Mouse (Mus musculus) embryonic facial prominence, embryonic 15.5 days (tissue): ENCODE measurements around the gene Trim46. TPM values are rescaled to one million over a fixed set of nuclear protein-coding genes. Genes with fewer than 3 reads are reported as not detected.

ENCODE experiments used
- ATAC-seq: fragments of 200-750 bp; cut with Nextera tagmentation; 2 replicates; pipeline ENCODE4 v1.8.0; 2017; ENCODE audit warnings: low read depth, moderate TSS enrichment; ENCODE audit not compliant: insufficient number of reproducible peaks, low FRiP score, low TSS enrichment
- H3K27ac ChIP-seq: fragments of 300-500 bp; sonication (generic); replicated peaks from 2 replicates; pipeline ENCODE4 v1.5.1; 2015; ENCODE audit warnings: mild to moderate bottlenecking, inconsistent platforms
- H3K27me3 ChIP-seq: fragments of 300-500 bp; sonication (generic); 2 replicates; pipeline ENCODE4 v1.6.1; 2015; ENCODE audit warnings: inconsistent platforms
- H3K36me3 ChIP-seq: fragments of 300-500 bp; sonication (generic); 2 replicates; pipeline ENCODE4 v1.6.1; 2015; ENCODE audit warnings: mild to moderate bottlenecking, inconsistent platforms
- H3K4me1 ChIP-seq: fragments of 300-500 bp; sonication (generic); 2 replicates; pipeline ENCODE4 v1.6.1; 2015; ENCODE audit warnings: inconsistent platforms
- H3K4me2 ChIP-seq: fragments of 300-500 bp; sonication (generic); replicated peaks from 2 replicates; pipeline ENCODE4 v1.6.1; 2015; ENCODE audit warnings: mild to moderate bottlenecking, inconsistent platforms
- H3K4me3 ChIP-seq: fragments of 300-500 bp; sonication (generic); replicated peaks from 2 replicates; pipeline ENCODE4 v1.5.1; 2015; ENCODE audit warnings: mild to moderate bottlenecking, inconsistent platforms
- H3K9ac ChIP-seq: fragments of 300-500 bp; sonication (generic); 2 replicates; pipeline ENCODE4 v1.6.1; 2015; ENCODE audit warnings: inconsistent platforms
- H3K9me3 ChIP-seq: fragments of 300-500 bp; sonication (generic); replicated peaks from 2 replicates; pipeline ENCODE4 v1.6.1; 2016; ENCODE audit warnings: inconsistent platforms
- WGBS: fragments of 180-500 bp; shearing (Covaris S2); methylation state at CpG from one replicate; pipeline ENCODE4 v1.1.7; 2015; 5-methylcytosine and 5-hydroxymethylcytosine counted together
- polyA plus RNA-seq: library from polyadenylated mRNA; unstranded; fragments of >200 nt; fragmentation: Nextera tagmentation; extraction: Ambion mirVana; gene quantifications from 2 replicates; pipeline ENCODE4 v1.2.1, GENCODE M21; 2015

Trim46 gene
- polyA plus RNA-seq, 1 experiment from 2014 or later, result 5.9 TPM

- peak within 1 kb of the TSS; percentile 41 for H3K9ac ChIP-seq
- H3K9me3 ChIP-seq, result no peaks in the 10 kb centered on the region
- peak; percentile 76 for ATAC-seq
- peak within 1 kb of the TSS; percentile 53 for H3K4me3 ChIP-seq
- peaks cover 30% of the 10 kb centered on the region for H3K36me3 ChIP-seq
- peak within 1 kb of the TSS; percentile 87 for H3K27ac ChIP-seq
- H3K27me3 ChIP-seq, result no peaks in the 10 kb centered on the region
- H3K4me1 ChIP-seq, result peaks cover 57% of the 10 kb centered on the region
- 2% methylated on average over 38 of the region's 39 CpGs for WGBS
- peak within 1 kb of the TSS; percentile 70 for H3K4me2 ChIP-seq
Measured at GRCm38 (mm10) chr3:89270051-89270755, 24.1 kb upstream of the Trim46 start, which contains the start of gene Slc50a1. TSS of gene Slc50a1 (minus strand) at chr3:89270570.

GRCm38 (mm10) chr3:89268916-89269315 lies 22.8 kb upstream of the Trim46 start:
- no peak for ATAC-seq
- Histone ChIP-seq H3K27ac (no peak overlapping the region), H3K36me3 (peaks cover 19% of the 10 kb centered on the region), H3K9ac (no peak overlapping the region), H3K9me3 (no peaks in the 10 kb centered on the region), H3K27me3 (no peaks in the 10 kb centered on the region), H3K4me3 (no peak overlapping the region; the same call in 1 of the 2 replicates), H3K4me1 (peaks cover 57% of the 10 kb centered on the region), H3K4me2 (peak overlapping the region; percentile 70)
- 54% methylated on average over 8 of the region's 8 CpGs for WGBS

GRCm38 (mm10) chr3:89266439-89266893 lies 20.4 kb upstream of the Trim46 start:
- H3K4me1 ChIP-seq, result peaks cover 48% of the 10 kb centered on the region
- H3K36me3 ChIP-seq, result 0 out of 2 replicates have a peak, but pooled peaks cover 5% of the 10 kb centered on the region
- H3K27me3 ChIP-seq, result no peaks in the 10 kb centered on the region
- no peaks in the 10 kb centered on the region for H3K9me3 ChIP-seq
- WGBS, result under 1% methylated on average over 20 of the region's 20 CpGs
- peak overlapping the region; percentile 75 for H3K4me2 ChIP-seq
- peak overlapping the region; percentile 78 for H3K27ac ChIP-seq
- ATAC-seq, result peak; percentile 85
- peak overlapping the region; percentile 76 for H3K4me3 ChIP-seq
- H3K9ac ChIP-seq, result peak overlapping the region; percentile 76

GRCm38 (mm10) chr3:89262417-89262816 lies 16.3 kb upstream of the Trim46 start:
- 0 out of 2 replicates have a peak overlapping the region, but pooled peaks have one; percentile 6 for H3K9ac ChIP-seq
- no peaks in the 10 kb centered on the region for H3K9me3 ChIP-seq
- 0 out of 2 replicates have a peak overlapping the region, but pooled peaks have one; percentile 34 for H3K27ac ChIP-seq
- H3K4me1 ChIP-seq, result peaks cover 21% of the 10 kb centered on the region
- ATAC-seq, result no peak
- no peaks in the 10 kb centered on the region for H3K27me3 ChIP-seq
- no peak overlapping the region for H3K4me3 ChIP-seq
- H3K4me2 ChIP-seq, result no peak overlapping the region
- 65% methylated on average over 10 of the region's 10 CpGs for WGBS
- H3K36me3 ChIP-seq, result no peaks in the 10 kb centered on the region

GRCm38 (mm10) chr3:89260211-89260610 lies 14.1 kb upstream of the Trim46 start:
- H3K4me2 ChIP-seq, result no peak overlapping the region
- ATAC-seq, result no peak
- WGBS, result 78% methylated on average over 3 of the region's 3 CpGs
- H3K9me3 ChIP-seq, result no peaks in the 10 kb centered on the region
- H3K4me3 ChIP-seq, result no peak overlapping the region
- H3K9ac ChIP-seq, result no peak overlapping the region
- H3K4me1 ChIP-seq, result peaks cover 10% of the 10 kb centered on the region; the same call in 1 of the 2 replicates
- H3K27ac ChIP-seq, result no peak overlapping the region
- H3K36me3 ChIP-seq, result no peaks in the 10 kb centered on the region
- H3K27me3 ChIP-seq, result no peaks in the 10 kb centered on the region

- Histone ChIP-seq H3K9me3 (no peaks in the 10 kb centered on the region), H3K36me3 (no peaks in the 10 kb centered on the region), H3K4me1 (peaks cover 10% of the 10 kb centered on the region; the same call in 1 of the 2 replicates), H3K4me3 (no peak within 1 kb of the TSS), H3K9ac (no peak within 1 kb of the TSS), H3K27ac (no peak within 1 kb of the TSS), H3K27me3 (no peaks in the 10 kb centered on the region), H3K4me2 (no peak within 1 kb of the TSS)
- no peak for ATAC-seq
- 55% methylated on average over 7 of the region's 7 CpGs for WGBS
Measured at GRCm38 (mm10) chr3:89259076-89259475, 13.0 kb upstream of the Trim46 start, which contains the start of gene Dpm3. TSS of gene Dpm3 (plus strand) at chr3:89259358.

GRCm38 (mm10) chr3:89256177-89256576 lies 10.1 kb upstream of the Trim46 start:
- Histone ChIP-seq H3K27me3 (no peaks in the 10 kb centered on the region), H3K4me3 (no peak overlapping the region), H3K4me2 (no peak overlapping the region), H3K9ac (no peak overlapping the region), H3K36me3 (no peaks in the 10 kb centered on the region), H3K27ac (no peak overlapping the region), H3K4me1 (peaks cover 15% of the 10 kb centered on the region), H3K9me3 (no peaks in the 10 kb centered on the region)
- ATAC-seq, result no peak
- 77% methylated on average over 5 of the region's 5 CpGs for WGBS

GRCm38 (mm10) chr3:89254994-89255393 lies 8.9 kb upstream of the Trim46 start:
- H3K27me3 ChIP-seq, result no peaks in the 10 kb centered on the region
- H3K4me1 ChIP-seq, result peaks cover 25% of the 10 kb centered on the region
- H3K4me2 ChIP-seq, result no peak overlapping the region
- no peak overlapping the region for H3K4me3 ChIP-seq
- no peak overlapping the region for H3K9ac ChIP-seq
- H3K36me3 ChIP-seq, result no peaks in the 10 kb centered on the region
- 80% methylated on average over 5 of the region's 5 CpGs for WGBS
- no peak for ATAC-seq
- H3K27ac ChIP-seq, result no peak overlapping the region
- H3K9me3 ChIP-seq, result no peaks in the 10 kb centered on the region

- Histone ChIP-seq H3K9me3 (no peaks in the 10 kb centered on the region), H3K36me3 (peaks cover 7% of the 10 kb centered on the region), H3K27ac (no peak overlapping the region), H3K4me1 (peaks cover 28% of the 10 kb centered on the region), H3K9ac (no peak overlapping the region), H3K4me3 (no peak overlapping the region), H3K4me2 (peak overlapping the region; percentile 33), H3K27me3 (no peaks in the 10 kb centered on the region)
- 3% methylated on average over 17 of the region's 17 CpGs for WGBS
- ATAC-seq, result no peak
Measured at GRCm38 (mm10) chr3:89251365-89251895, 5.3 kb upstream of the Trim46 start.

GRCm38 (mm10) chr3:89250435-89251040 lies 4.4 kb upstream of the Trim46 start:
- no peaks in the 10 kb centered on the region for H3K27me3 ChIP-seq
- peaks cover 34% of the 10 kb centered on the region for H3K4me1 ChIP-seq
- H3K27ac ChIP-seq, result 0 out of 2 replicates have a peak overlapping the region, but pooled peaks have one; percentile 7
- H3K36me3 ChIP-seq, result peaks cover 7% of the 10 kb centered on the region
- H3K9me3 ChIP-seq, result no peaks in the 10 kb centered on the region
- no peak for ATAC-seq
- 13% methylated on average over 7 of the region's 7 CpGs for WGBS
- no peak overlapping the region for H3K9ac ChIP-seq
- no peak overlapping the region for H3K4me2 ChIP-seq
- H3K4me3 ChIP-seq, result no peak overlapping the region

GRCm38 (mm10) chr3:89247466-89247865 lies 1.4 kb upstream of the Trim46 start:
- peak overlapping the region; percentile 75 for H3K4me3 ChIP-seq
- H3K4me2 ChIP-seq, result peak overlapping the region; percentile 79
- H3K4me1 ChIP-seq, result peaks cover 61% of the 10 kb centered on the region
- WGBS, result 89% methylated on average over 4 of the region's 4 CpGs
- H3K27ac ChIP-seq, result no peak overlapping the region
- ATAC-seq, result no peak
- H3K9ac ChIP-seq, result peak overlapping the region; percentile 79; the same call in 1 of the 2 replicates
- H3K36me3 ChIP-seq, result peaks cover 7% of the 10 kb centered on the region
- H3K27me3 ChIP-seq, result no peaks in the 10 kb centered on the region
- no peaks in the 10 kb centered on the region for H3K9me3 ChIP-seq
